Mouse (Mus musculus): Measurements from ENCODE around the gene Gm17359.

The Gm17359 gene

GRCm38 (mm10) chr3:79336044-79336766 is at the start of gene Gm17359:
TSS of gene Gm17359 (plus strand) at chr3:79336661.
- no peak for DNase-seq (ENCODE audit: low spot score in 2 of 2)

- DNase-seq (ENCODE audit: low spot score in 2 of 2), result peak; percentile 72 to 80
Measured at GRCm38 (mm10) chr3:79287108-79287576, 49.3 kb upstream of the Gm17359 start.

- peak in 1 of 2 experiments; percentile 1 for DNase-seq (ENCODE audit: low spot score in 2 of 2)
Measured at GRCm38 (mm10) chr3:79287699-79288458, 48.6 kb upstream of the Gm17359 start.

GRCm38 (mm10) chr3:79289050-79289449 is 47.4 kb upstream of the Gm17359 start:
- no peak for DNase-seq (ENCODE audit: low spot score in 2 of 2)

DNA sequence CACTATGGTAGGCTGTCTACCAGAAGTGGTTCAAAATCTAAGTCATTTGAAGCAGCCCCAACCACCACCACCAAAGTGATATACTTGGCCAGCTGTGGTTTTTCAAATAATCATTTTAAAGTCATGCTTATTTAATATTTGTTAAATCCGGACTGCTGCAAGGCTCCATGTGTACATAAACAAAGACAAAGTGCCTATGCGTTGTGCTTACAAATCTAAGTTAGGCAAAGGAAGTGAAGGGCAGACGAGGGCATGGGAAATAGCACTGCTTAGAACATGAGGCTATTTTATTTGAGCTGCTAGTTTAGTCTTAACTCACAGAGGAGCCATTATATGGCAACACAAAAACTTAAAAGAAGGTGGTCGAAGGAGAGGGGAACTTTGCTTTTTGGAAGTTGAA is 43.4 kb upstream of the Gm17359 start:
- DNase-seq (ENCODE audit: low spot score in 2 of 2), result no peak

DNA sequence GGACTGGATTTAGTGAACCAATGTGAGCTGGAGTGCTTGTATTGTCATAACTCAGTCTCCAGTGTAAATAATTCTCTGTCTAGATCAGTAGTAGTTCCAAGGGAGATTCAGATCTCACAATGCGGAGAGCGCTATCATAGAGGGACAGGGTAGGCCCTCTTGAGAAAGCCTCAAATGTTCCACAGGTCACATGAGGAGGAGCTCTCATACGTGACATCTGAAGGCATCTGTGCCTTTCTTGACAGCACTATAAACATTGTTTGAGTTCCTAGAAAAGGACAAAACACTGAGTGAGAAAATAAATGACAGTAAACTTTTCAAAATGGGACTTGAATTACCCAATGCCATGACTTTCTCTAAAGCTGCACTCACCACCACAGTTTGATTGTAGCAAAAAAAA is 41.8 kb upstream of the Gm17359 start:
- DNase-seq (ENCODE audit: low spot score in 2 of 2), result no peak

DNA sequence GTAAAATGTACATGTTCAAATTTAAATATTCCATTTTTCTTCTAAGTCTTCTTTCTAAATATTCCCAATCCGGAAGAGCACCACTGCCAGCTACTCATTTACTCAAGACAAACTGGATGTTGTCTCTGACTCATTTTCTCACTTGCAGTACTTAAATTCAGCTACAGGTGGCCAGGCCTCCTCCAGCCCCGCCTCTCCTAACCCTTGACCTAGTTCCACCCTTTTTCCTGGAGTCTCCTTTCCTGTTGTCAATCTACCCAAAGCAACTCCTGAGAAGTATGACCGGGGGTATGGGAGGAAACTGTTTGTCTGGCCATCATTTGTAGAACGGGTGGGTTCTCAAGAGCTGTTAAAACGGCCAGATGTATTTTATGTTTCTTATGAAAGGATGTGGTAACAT is 40.4 kb upstream of the Gm17359 start:
- no peak for DNase-seq (ENCODE audit: low spot score in 2 of 2)

GRCm38 (mm10) chr3:79296586-79296985 is 39.9 kb upstream of the Gm17359 start:
- no peak for DNase-seq (ENCODE audit: low spot score in 2 of 2)

- no peak for DNase-seq (ENCODE audit: low spot score in 2 of 2)
Measured at GRCm38 (mm10) chr3:79297281-79297680, 39.2 kb upstream of the Gm17359 start.

DNA sequence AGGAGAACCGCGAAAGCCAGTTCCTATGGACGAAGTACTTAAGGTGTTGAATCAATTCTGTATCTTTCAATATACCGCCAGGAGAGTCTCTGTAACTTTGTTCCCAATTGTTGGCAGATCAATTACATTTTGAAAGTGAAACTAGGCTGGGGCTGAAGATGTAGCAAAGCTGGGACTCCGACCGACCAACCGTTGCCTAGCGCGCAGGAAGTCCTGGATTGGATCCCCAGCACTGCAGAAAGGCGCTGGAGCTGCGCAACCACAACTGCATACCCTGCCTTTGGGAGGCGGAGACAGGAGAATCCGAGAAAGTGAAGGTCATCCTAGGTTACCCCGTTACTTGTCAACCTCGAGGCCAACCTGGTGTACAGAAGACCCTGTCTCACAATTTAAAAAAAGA is 37.1 kb upstream of the Gm17359 start:
- DNase-seq (ENCODE audit: low spot score in 2 of 2), result no peak

DNA sequence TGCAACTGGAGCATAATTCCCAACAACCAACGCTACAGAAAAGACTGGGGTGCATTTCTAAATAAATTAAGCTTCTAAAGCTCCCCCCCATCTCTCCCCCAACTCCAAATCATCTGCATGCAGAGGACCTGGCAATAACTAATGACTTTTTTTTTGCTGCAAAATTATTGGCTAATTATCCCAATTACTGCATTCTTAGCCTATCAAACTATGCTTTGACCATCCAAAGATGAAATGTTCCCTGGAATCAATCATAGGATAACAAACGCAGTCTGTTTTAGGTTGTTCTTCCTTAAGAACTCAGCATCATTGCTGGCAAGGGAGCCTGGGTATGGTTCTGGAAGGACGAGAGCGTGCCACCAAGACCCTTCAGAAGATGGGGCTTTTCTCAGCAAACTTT is 27.9 kb upstream of the Gm17359 start:
- DNase-seq (ENCODE audit: low spot score in 2 of 2), result no peak

DNA sequence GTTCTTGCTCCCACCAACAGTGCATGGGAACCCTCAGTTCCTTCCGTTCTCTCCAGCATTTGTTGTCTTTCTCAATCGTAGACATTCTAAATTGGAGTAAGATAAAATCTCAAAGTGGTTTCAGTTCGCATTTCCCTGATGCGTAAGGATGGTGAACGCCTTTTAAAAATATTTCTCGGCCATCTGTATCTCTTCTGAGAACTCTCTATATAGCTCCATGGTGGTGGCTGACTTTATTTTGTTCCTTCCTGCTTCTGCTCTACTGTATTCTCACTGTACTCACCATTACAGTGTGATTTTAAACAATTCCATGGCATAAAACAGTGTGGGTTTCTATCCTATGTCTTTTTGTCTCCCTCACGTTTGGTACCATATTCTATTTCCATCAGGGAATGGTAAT is 26.3 kb upstream of the Gm17359 start:
- DNase-seq (ENCODE audit: low spot score in 2 of 2), result no peak

DNA sequence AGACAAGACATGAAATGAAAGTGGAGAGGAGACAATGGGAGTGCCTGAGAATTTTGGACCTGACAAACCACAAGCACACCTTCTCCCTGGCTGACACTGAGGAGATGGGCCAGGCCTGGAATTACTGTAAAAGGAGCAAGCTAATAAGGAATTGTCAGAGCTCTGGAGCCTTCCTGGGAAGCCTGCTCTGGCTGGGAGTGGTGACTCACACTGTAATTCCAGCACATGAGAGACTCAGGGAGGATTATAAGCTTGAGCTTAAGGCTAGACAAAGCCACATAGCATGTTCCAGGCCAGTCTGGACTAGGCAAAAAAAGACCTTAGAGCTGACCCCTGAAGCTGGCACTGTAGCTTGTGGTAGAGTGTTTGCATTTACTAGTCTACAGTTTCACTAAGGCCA is 24.6 kb upstream of the Gm17359 start:
- no peak for DNase-seq (ENCODE audit: low spot score in 2 of 2)

- no peak for DNase-seq (ENCODE audit: low spot score in 2 of 2)
Measured at GRCm38 (mm10) chr3:79314006-79314698, 22.3 kb upstream of the Gm17359 start.

DNA sequence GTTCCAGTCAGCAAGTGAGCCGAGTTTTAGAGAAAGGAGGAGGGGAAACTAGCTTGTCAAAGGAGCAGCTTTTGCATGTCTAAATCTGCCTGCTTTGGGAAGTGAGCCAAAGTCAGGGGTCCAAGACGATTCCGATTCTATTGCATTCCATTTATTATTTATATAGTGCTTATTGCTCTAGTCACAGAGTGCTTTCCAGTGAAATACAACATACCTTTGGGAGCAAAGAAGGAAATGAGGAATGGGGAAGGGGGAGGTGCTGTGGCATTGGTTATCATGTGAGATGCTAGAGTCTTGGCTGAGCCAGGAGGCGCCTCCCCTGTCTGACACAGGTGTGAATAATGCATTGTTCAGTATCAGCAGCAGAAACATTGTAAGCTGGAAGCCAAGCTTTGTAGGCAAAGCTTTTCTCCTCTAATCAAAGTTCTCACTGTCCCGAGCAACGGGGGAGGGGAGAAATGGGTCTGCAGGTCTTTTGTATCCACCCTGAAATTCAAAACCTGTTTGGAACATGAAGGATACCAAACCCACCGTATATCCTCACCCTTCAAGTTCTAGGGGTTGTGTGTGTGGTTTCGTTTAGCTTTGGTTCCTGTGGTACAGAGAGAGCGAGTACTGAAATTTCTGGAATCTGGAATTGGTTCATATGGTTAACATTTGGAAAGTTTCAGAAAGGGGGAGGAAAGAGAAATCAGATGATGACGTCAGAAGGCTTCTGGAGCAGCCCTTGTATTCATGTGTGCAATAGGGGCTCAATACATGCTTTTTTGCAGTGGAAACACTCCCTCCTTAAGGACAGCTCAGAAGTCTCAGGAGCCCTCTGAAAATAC is 11.5 kb upstream of the Gm17359 start:
- DNase-seq (ENCODE audit: low spot score in 2 of 2), result no peak

DNA sequence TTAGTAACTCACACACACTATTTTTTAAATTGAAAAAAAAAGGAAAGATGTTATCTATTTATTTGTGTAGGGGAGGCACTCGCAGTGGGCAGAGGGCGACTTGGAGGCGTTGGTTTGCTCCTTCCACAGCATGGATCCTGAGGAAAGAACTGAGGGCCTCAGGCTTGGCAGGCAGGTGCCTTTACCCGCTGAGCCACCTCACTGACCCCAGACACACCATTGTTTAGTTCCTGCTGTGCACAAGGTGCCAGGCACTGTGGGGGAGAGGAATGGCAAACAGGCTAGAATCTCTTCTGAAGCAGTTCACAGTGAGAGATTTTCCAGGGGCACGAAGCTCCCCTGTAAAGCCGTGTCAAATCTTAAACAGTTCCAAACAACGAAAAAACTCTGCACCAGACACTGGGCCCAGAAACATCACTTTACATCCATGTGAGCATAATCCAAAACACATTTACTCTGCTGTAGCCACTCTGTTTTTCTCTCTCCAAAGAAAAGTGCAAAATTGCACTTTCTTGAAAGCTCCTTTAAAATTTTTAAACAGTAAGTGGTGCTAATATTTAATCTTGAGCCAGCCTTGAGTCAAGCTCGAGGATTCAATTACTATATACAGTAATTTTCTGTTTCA is 6.7 kb upstream of the Gm17359 start:
- no peak for DNase-seq (ENCODE audit: low spot score in 2 of 2)

- DNase-seq (ENCODE audit: low spot score in 2 of 2), result no peak
Measured at GRCm38 (mm10) chr3:79333051-79333450, 3.4 kb upstream of the Gm17359 start.

GRCm38 (mm10) chr3:79333643-79334200 is 2.7 kb upstream of the Gm17359 start:
- DNase-seq (ENCODE audit: low spot score in 2 of 2), result no peak

GRCm38 (mm10) chr3:79340737-79341136 is 4.3 kb downstream of the Gm17359 start:
- no peak for DNase-seq (ENCODE audit: low spot score in 2 of 2)

DNA sequence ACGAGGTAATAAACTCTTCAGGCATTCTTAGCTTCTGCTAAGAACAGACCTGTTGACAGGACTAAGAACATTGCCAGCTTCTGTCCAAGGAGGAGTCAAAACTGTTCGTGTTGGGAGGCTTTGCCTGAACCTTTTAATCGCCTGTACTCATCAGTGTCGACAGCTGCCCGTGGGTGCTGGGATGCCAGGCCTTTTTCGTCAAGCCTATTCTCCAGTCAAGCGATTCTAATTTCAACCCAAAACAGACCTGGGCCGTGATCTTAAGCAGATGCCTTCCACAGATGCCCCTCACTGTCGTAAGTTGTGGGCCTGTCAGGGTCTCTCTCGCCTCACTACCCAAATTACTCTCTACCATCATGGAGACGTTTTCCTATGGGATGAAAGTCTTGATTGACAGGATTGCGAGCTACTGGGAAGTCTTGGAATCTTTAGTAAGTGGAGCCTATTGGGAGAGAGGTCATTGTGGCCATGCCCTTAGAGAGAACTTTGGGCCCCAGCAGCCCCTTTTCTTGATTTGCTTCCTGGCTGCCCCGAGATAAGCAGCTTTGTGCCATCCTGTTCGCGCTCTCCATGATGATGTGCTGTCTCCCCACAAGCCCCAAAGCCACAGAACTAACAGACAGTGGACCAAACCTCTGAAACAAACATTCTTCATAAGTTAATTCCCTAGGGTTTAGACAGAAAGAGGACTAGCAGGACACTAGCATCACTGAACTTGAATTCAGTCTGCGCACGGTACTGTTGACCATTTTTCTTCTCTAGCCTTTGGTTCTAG is 6.7 kb downstream of the Gm17359 start:
- no peak for DNase-seq (ENCODE audit: low spot score in 2 of 2)
